Mouse (Mus musculus) retina, postnatal 1 day (tissue): ENCODE measurements around the gene Spp2.

ENCODE experiments used
- DNase-seq: peaks from one replicate; pipeline ENCODE4 v3.0.0-alpha.2; 2012

Gene Spp2

DNA sequence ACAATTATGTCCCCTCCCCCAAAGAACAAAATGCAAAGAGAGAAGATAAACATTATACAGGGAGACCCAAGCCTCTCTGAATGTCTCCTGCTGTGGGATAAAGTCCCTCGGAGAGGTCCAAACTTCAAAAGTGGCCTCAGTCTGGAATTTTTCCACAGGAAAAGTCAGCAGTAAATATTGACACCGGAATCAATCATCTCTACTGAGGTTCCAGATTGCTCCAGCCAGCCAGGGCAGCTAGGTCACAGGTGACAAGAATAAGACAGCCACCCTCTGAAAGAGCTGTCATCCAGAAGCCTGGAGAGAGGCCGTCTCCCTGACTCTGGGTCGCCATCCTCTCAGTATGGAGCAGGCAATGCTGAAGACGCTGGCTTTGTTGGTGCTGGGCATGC is at the start of gene Spp2:
Spp2 (plus strand) TSS at position 155 of the 392 bp plus-strand sequence.
- no peak for DNase-seq

DNA sequence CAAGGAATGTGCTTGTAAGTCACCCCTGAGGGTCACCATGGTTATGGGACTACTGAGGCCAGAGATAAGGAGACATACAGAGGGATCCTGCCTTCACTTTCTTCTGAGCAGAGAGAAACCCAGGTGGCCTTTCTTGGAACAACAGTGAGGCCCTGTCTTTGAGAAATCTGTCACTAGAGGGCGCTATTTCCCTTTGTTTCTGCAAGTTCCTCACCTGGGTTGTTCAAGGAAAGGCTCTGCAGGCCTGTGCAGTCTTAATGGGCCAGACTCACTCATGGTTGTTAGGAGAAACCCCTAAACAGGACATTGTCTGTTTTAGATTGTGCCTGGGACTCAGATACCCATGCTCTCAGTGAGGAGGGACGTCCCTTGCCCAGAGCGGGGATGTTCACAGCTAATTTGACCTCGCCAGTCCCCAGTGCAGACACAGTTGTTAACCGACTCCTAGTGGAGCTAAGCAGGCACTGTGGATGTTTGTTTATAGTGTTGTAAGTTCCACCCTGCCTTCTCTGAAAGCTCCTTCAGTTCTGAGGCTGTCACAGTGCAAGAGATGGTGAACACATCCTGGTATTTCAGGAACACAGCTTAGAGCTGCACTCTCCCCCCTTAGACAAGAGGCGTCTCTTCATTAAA is 49.2 kb upstream of the Spp2 start:
- DNase-seq, result peak; percentile 89

DNA sequence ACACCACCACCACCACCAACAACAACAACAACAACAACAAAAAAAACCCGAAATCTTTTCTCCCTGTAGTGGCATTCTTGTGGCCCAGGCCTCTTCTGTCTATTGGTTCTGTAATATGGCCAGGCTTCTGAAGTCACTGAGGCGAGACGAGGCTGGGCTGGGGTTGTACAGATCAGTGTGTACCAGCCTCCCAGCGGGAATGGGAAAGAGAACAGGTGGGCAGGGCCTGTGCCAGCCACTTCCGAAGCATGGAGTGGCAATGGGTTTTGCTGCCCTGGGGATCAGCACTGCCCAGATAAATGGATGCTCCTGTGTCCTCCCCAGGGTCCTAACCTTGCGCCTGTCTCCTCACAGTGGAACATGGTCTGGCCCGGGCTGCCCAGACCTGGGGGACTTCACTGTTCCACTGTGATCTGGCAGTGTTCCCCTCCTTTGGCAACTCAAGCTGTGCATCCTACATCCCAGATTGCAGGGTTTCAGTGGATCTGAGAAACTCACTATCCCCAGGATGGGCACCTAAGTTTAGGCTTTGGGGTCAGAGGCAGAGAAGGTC is 48.6 kb upstream of the Spp2 start:
- DNase-seq, result no peak

DNA sequence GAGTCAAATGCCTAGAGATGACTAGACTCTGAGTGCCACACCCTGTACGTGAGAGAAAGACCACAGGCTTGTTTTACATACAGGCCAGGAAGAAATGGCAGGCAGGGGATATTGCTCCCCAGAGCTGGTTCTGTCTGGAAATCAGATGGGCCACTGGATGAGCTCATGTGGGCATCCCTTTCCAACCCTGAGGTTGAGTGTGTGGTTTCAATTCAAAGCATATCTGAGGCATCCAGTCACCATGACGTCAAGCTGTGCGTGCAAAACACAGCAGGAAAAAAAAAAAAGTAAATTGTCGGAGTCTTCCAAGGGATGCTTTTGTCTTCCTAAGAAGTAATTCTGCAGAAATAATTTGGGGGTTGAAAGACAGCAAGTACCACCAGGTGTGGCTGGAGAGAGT is 45.7 kb upstream of the Spp2 start:
- no peak for DNase-seq

DNA sequence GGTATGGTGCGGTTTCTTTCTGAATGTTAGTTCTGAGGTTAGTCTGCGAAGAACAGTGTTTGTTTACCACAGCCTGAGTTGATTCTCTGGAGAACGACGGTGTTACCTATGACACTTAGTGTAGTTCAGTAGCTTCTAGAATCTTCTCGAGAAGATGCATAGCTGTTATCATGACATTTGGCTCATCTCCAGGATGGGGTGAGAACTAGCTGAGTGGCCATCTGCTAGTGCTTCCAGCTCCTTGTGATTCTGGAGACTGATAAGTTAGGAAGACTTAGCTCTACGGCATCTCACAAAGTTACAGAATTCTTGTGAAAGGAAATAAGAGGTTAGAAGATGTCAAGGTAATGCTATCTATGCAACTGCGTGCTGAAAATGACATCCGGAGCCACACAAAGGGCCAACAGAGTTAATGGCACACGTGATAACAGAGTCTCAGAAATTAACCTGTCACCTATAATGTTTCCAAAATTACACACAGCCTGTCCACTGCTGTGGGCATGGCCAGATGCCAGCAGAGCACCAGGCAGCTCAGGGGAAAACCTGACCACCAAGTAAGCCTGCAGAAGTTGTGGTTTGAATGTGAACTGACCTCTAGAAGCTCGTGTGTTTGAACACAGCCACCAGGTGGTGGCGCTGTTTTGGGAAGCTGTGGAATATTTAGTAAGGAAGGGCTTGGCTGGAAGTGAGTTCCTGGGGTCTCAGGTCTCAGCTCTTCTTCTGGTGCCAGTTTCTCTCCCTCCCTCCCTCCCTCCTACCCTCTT is 39.7 kb upstream of the Spp2 start:
- no peak for DNase-seq

DNA sequence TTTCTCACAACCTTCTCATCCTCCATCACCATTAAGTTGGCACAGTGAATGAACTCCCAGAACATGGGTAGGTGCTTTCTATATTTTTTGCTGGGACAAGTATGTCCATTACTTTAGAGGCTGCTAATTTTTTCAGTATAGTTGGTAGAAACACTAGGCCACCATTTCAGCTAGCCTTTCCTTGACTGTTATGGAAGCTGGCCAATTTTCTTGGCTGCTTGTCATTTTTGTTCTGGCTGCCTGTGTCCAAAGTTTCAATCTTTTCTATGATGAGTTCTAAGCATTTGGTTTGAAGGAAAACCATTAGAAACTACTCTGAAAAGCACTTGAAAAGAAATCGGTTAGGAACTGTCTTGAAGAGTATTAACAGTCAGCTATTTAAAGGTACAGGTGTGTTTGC is 28.3 kb upstream of the Spp2 start:
- no peak for DNase-seq

DNA sequence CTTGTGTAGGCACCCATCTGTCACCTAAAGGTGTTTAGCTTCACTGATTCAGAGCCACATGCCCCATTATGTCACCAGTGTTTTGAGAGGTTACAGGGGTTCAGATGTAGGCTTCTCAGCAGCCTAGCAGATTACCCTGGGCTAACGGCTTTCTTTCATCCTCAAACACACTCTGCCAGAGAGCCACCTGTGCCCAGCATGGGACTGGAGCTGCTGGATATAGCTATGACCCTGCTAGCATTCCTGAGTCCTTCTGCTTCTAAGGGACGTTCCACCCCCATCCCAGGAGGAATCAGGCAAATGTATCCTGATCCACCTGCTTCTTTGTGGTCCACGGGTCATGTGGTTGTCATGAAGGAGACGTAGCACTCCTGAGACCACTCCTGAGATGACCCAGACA is 15.1 kb upstream of the Spp2 start:
- DNase-seq, result no peak

DNA sequence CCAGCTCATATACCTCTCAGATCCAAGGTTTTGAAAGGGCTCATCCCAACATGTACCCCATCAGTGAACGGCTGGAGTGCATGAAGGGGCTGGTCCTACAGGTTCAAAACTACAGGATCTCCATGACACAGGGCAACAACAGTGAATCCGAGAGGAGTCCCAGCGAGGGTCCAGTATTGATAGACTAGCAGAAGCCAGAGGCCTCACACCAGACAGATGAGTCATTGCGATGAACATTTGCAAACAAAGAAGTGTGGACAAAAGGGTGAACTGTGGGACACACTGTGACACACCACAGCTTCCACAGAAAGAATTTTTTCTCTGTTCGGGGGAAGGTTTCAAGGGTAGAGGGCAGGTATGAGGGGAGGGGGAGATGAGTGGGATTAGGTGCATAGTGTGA is 13.4 kb upstream of the Spp2 start:
- DNase-seq, result no peak

DNA sequence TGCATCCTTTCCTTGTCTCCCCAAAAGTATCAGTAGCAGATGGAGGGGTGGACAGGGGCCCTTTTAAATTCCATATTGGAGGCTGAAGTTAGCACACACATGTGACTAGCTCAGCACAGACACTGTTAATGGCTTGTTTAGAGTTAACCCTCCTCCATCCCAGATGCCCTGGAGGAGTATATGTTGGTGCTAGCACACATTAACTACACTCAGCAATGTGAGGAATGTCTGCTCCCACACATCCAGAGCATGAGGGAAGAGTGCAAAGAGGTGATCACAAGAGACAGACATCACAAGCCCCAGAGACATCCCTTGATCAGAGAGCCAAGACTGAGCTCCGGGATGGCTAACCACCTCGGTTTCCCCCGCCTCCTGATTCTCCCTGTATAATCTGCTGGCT is 3.4 kb upstream of the Spp2 start:
- no peak for DNase-seq

DNA sequence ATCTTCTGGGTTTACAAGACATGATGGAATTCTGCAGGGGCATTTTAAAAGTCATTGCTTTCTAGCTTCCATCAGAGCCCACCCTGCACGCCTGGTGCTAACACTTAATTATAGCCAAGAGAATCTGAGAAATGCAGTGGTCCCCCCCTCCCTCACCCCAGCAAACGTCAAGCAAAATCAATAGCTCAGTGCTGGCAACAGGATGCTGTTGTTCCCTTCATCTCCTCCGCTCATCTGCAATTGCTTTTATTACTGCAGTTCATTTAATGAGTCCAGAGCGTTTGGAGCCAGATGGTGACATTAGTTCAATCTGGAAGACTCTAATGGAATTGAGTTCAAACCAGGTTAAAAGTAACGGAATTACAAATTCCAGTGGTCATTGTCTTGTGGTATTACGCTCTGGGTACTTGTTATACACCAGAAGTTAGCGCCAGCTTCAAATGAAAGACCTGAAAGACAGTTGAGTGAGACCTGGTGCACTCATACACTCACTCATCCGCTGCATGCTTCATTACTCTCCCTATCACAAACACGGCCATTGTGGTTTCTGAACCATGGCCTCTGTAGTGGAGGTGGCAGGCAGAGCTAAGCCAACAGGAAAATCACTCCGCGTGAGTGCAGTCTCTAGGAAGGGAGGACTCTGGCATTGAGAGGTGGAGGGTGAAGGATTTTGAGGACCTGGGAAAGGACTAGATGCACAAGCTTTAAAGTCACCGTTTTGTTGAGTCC is 519 bp upstream of the Spp2 start:
- DNase-seq, result peak; percentile 56

DNA sequence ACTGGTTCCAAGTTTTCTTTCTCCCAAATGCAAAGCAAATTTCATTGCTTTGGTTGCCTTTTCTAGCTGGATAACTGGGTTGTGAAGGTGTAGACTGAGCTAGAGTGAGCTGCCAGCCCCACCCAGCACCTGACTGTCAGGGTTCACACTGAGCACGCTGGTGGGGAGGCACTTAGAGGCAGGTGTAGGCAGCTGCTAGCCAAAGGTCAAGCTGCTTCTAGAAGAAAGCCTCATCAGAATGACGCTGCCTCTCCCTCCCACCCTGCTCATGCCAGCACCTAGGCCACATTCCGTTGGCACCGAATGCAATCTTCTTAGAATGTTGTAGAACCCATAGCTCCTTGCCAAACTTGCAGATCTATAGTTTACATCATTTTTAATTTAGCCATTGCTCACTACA is 1.6 kb downstream of the Spp2 start:
- no peak for DNase-seq

DNA sequence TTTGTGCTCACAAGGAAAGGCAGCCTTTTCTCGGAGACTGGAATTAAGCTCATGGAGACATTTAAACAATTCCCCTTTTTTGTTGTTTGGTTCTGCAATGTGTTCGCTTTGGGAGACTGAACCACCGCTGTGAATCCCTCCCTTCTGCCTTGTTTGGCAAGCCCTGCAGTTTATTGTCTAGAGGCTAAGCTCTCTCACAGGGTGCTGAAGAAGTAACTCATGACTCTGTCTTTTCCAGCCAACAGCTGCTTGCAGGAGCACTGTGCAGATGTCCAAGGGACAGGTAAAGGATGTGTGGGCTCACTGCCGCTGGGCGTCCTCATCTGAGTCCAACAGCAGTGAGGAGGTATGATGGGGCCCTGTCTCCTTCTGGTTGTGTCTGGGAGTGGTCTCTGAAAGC is 5.3 kb downstream of the Spp2 start:
- DNase-seq, result no peak

DNA sequence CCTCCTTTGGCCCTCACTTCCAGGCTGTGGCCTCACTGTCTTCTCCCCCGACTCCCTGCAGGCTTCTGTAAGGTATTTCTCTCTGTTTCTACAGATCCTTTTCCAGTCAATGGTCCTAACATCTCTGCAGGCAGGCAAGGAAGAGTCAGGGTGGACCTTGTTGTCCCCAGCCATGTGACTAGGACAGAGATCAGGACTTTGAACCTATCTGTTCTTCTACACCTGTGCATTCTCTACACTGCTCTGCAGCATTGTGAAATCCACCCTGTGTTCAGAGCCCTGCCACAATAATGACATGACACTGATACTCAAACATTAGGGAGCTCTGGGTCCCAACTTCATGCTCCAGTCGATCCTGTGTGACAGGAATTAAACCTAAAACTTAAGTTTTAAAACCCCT is 12.2 kb downstream of the Spp2 start:
- DNase-seq, result no peak

DNA sequence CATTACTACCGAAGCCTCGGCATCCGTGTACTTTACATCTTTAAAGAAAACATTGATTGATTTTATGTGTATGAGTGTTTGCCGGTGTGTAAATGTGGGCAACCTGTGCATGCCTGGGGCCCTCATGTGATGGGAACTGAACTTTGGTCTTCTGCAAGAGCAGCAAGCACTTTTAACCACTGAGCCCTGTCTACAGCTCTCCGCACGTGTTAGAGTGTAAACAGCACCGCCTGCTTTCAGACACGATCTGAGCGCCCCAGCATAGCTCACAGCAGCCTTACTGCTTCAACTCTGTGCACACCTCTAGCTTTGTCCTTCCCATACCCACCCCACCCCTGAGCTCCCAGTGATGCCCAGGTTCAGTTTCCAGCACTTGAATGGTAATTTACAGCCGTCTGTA is 15.3 kb downstream of the Spp2 start:
- DNase-seq, result no peak

DNA sequence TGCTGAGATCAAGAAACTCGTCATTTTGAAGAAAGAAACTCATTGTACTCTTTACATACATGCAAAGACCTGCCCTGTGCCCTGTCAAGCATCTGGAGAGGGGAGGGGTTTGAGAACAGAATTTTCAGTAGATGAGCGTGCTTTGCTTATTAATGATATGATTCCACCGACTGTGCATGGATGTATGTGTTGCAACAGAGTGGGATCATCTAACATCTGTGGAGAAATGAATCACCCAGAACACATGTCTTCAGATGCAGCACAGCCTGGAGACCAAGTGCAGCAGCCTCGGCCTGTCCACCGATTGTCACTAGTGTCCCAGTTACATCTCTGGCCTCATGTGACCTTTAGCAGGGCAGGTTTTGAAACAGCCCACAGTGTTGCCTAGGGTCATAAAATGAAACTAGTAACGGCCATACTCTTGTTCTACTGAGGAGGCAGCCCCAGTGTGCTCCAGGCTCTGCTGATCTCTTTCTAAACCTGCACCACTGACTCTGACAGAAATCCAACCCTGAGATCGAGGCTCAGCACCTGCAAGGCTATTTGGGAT is 16.2 kb downstream of the Spp2 start:
- DNase-seq, result no peak

DNA sequence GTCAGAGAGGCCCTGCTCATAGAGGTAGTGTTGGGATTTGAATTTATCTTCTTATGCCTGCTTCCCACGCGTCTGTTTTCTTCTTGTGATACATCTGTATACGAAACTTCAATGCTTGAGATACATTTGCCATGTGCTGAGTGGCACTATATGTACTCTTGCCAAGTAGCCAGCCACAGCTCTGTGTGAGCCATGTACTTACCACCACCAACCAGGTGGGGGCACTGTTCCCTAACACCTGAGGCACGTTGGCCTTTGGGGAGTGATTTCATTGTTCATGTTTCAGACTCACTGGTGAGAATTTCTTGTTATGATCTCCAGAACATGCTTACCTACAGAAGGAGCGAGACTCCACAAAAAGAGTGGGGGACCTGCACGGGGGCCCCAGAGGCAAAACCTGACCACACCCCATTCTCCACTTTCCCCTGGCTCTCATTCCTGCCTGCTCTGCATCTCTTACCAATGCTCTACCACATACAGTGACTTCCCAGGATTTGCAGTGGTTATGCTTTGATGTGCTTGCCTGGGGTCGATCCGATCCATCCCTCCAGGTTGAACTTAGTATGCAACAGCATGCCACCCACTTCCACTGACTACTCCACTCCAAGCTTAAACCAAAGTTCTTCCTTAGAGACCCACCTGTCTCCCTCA is 18.0 kb downstream of the Spp2 start:
- DNase-seq, result peak; percentile 83

DNA sequence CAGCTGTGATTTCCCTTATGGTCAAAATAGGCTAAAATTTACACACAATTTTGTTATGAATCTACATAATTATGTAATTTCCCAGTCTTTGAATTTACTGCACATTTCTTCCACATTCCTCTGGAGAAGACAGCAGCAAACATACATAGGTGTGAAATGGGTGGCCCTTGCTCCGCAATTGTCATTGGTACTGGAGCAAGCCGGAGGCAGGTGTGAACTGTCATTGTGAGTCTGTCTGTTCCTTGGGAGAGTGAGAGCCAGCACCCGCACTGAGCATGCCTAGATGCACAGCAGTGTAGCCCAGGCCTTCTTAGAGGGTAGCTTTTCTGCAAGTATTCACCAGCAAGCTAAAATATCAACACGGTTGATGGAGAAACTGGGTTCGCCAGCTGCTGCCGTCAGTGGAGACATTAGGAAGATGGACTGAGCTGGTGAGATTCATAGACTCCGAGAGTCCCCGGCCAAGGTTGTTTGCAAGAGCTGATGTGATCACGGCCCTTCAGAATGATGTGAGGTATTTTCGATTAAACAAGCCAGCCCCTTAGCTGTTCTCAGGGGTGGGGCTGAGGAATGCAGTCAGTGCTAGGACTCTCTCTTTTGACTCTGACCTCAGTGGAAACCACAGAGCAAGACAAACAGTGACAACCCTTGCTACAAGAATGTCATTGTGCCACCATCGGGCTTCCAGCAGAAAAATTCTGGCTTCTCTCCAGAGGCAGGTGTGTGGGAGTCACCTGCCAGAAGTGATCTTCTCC is 21.4 kb downstream of the Spp2 start:
- DNase-seq, result no peak

DNA sequence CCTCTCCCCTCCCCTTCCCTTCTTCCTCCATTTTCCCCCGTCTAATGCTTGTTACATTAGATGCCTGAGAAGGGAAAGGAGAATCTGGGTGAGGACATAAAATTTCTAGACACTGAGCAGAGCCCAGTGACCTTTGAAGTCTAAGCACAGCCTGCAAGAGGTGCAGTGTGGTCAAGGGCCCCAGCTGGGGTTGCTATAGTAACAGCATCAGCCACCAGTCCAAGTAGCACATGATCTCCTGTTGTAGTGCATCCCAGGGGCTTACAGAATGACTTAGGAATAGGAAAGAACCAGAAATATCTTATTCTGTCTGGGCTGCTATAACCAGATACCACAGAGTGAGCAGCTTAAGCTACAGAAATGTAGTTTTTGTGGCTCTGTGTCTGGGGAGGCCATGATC is 22.7 kb downstream of the Spp2 start:
- DNase-seq, result peak; percentile 41

DNA sequence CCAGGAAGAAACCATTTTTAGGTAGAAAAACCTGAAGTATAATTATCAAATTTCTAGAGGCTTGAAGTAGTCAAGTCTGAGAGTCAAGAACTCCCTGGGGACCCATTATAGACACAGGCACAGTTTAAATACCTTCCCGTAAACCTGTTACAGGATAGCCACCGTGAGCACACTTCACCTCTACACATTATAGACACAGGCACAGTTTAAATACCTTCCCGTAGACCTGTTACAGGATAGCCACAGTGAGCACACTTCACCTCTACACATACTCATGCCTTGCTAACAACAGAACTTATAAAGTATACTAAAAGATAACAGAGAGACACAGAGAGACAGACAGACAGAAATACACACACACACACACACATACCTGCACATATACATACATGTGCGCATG is 24.5 kb downstream of the Spp2 start:
- DNase-seq, result no peak

DNA sequence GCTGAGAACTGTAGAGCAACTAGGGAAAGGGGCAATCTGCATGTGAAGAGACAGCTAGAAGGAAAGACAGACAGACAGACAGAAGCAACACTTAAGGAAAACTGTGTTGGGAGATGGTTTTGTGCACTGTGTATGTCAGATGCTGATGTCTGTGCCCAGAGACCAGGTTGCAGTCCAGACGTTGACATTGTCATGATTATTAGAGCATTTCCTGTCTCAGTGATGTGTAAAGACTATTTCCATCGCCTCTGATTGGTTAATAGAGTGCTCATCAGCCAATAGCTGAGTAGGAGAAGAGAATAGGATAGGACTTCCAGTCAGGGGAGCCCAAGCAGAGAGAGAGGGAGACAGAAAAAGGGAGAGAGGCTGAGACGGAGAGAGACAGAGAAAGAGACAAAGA is 25.8 kb downstream of the Spp2 start:
- no peak for DNase-seq

DNA sequence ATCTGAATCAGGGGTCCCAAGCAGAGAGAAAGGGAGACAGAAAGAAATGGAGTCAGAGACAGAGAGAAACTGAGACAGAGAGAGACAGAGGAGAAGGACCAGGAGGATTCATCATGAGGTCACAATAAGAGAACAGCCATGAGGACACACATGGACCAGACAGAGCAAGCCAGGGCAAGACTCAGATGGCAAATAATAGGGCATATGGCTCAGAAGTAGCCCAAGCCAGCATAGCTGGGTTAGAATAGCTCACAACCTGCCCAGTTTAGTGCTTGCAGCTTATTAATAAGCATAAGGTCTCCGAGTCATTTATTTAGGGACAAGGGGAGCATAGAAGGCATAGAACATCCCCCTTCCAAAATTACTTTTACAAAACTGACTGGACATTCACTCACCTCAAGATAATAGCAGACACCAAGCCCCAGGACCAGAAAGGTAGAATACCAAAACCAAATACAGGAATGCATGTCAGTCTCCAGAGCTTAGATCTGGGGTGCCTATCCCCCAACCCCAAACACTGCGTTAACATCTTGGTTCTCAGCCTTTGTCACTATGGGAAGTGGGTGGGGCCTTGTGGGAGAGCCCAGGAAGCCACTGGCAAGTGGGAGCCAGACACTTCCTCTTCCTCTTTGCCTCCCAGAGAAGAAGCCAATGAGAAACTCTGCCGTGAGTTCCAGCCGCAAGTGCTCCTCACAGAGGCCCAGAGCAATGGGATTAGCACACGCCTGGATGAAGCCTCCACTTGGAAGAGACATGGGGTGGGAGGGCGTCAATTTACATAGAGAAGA is 26.5 kb downstream of the Spp2 start:
- DNase-seq, result no peak
